ENCODE assay signal across 9 mouse cellular contexts in genomic region chr11:120064668-120065040, GRCm38 (mm10). TPM values are rescaled to one million over a fixed set of nuclear protein-coding genes. Genes with fewer than 3 reads are reported as not detected.
"Had no signal": no experiment of that assay in that cellular context is flagged by ENCODE, and none has a peak within 500 bp of the region (broad histone marks: within the 10 kb centered on the region; RNA-seq: fewer than 3 reads in every experiment).

No protein-coding gene starts in this region.

- H3K9me3 ChIP-seq: limb, embryonic 13.5 days; lung, embryonic 15.5 days; midbrain, embryonic 13.5 days; stomach, embryonic 15.5 days had no signal

- H3K4me3 ChIP-seq: layer of hippocampus, adult 2 months; limb, embryonic 13.5 days; lung, embryonic 15.5 days; midbrain, embryonic 13.5 days; myocyte; stomach, embryonic 15.5 days had no signal

- H3K27ac ChIP-seq: kidney, postnatal 0 days; layer of hippocampus, adult 2 months; limb, embryonic 13.5 days; liver, embryonic 14.5 days; lung, embryonic 15.5 days; midbrain, embryonic 13.5 days; stomach, embryonic 15.5 days had no signal

- H3K4me2 ChIP-seq: limb, embryonic 13.5 days; lung, embryonic 15.5 days; midbrain, embryonic 13.5 days; stomach, embryonic 15.5 days had no signal

- H3K4me1 ChIP-seq: limb, embryonic 13.5 days; lung, embryonic 15.5 days; midbrain, embryonic 13.5 days had no signal

- H3K27me3 ChIP-seq: limb, embryonic 13.5 days; lung, embryonic 15.5 days; midbrain, embryonic 13.5 days; stomach, embryonic 15.5 days had no signal

- H3K9ac ChIP-seq: limb, embryonic 13.5 days; liver, embryonic 14.5 days; lung, embryonic 15.5 days; midbrain, embryonic 13.5 days; stomach, embryonic 15.5 days had no signal

RNA-seq across cellular contexts. Expression of gene Aatk, which starts 17.7 kb away (rescaled TPM):
- total RNA-seq: megakaryocyte-erythroid progenitor cell, adult 5-6 weeks had no signal
